Mouse (Mus musculus): ENCODE data around the gene Zfp566. TPM values are rescaled to one million over a fixed set of nuclear protein-coding genes. Genes with fewer than 3 reads are reported as not detected.

Gene Zfp566
- polyA plus RNA-seq (2015; fragmentation: Nextera tagmentation; extraction: Ambion mirVana), result 2.9 and 3.6 TPM in 2 replicates

GRCm38 (mm10) chr7:30090092-30090969 lies at the start of gene Zfp566, which contains the start of gene Gm26920:
Gene Zfp566, minus strand, starts transcription at chr7:30090527.
Gene Gm26920, minus strand, starts transcription at chr7:30090410.

GRCm38 (mm10) chr7:30121308-30122187 lies 31.2 kb upstream of the Zfp566 start, which contains the start of gene Zfp382:
Gene Zfp382, plus strand, starts transcription at chr7:30121942.

GRCm38 (mm10) chr7:30094646-30095429 lies 4.5 kb upstream of the Zfp566 start, which contains the start of gene Zfp260:
Gene Zfp260, plus strand, starts transcription at chr7:30094777.

GRCm38 (mm10) chr7:30072146-30073028 lies 17.9 kb downstream of the Zfp566 start, which contains the start of gene Zfp82:
Gene Zfp82, minus strand, starts transcription at chr7:30072900.

GRCm38 (mm10) chr7:30050882-30051548 lies 39.3 kb downstream of the Zfp566 start, which contains the start of gene Zfp14:
Gene Zfp14, minus strand, starts transcription at chr7:30051380.

Small RNAs within 50 kb of the gene (microRNA-seq; reads per million reads assigned to microRNA genes)
- not detected for gene Gm23368

Other genes with a start within 250 kb of the Zfp566 start
- 0.60 and 0.77 TPM in 2 replicates for gene Zfp940, start 236.9 kb downstream of the Zfp566 start, polyA plus RNA-seq (2015; fragmentation: Nextera tagmentation; extraction: Ambion mirVana)
- 2.5 and 2.8 TPM in 2 replicates for gene Zfp420, start 230.5 kb downstream of the Zfp566 start, polyA plus RNA-seq (2015; fragmentation: Nextera tagmentation; extraction: Ambion mirVana)
- 4.4 TPM in 2 replicates for gene Zfp27, start 184.0 kb downstream of the Zfp566 start, polyA plus RNA-seq (2015; fragmentation: Nextera tagmentation; extraction: Ambion mirVana)
- 2.4 and 2.7 TPM in 2 replicates for gene Zfp383, start 182.3 kb downstream of the Zfp566 start, polyA plus RNA-seq (2015; fragmentation: Nextera tagmentation; extraction: Ambion mirVana)
- gene Zfp74, start 136.4 kb downstream of the Zfp566 start, polyA plus RNA-seq (2015; fragmentation: Nextera tagmentation; extraction: Ambion mirVana), result 4.2 and 5.4 TPM in 2 replicates
- 9.7 and 10.7 TPM in 2 replicates for gene Zfp568, start 106.6 kb downstream of the Zfp566 start, polyA plus RNA-seq (2015; fragmentation: Nextera tagmentation; extraction: Ambion mirVana)
- gene Zfp14, start 39.1 kb downstream of the Zfp566 start, polyA plus RNA-seq (2015; fragmentation: Nextera tagmentation; extraction: Ambion mirVana), result 1.2 TPM in 2 replicates
- 2.1 and 2.2 TPM in 2 replicates for gene Zfp82, start 17.6 kb downstream of the Zfp566 start, polyA plus RNA-seq (2015; fragmentation: Nextera tagmentation; extraction: Ambion mirVana)
- not detected in 2 replicates for gene Gm26920, start 117 bp downstream of the Zfp566 start, polyA plus RNA-seq (2015; fragmentation: Nextera tagmentation; extraction: Ambion mirVana)
- 44.4 and 53.0 TPM in 2 replicates for gene Zfp260, start 4.2 kb upstream of the Zfp566 start, polyA plus RNA-seq (2015; fragmentation: Nextera tagmentation; extraction: Ambion mirVana)
- 4.2 and 4.5 TPM in 2 replicates for gene Zfp382, start 31.4 kb upstream of the Zfp566 start, polyA plus RNA-seq (2015; fragmentation: Nextera tagmentation; extraction: Ambion mirVana)
- 5.7 and 6.8 TPM in 2 replicates for gene Zfp146, start 79.2 kb upstream of the Zfp566 start, polyA plus RNA-seq (2015; fragmentation: Nextera tagmentation; extraction: Ambion mirVana)
- gene Cox7a1, start 93.6 kb upstream of the Zfp566 start, polyA plus RNA-seq (2015; fragmentation: Nextera tagmentation; extraction: Ambion mirVana), result 21.7 and 23.2 TPM in 2 replicates
- gene Capns1, start 108.3 kb upstream of the Zfp566 start, polyA plus RNA-seq (2015; fragmentation: Nextera tagmentation; extraction: Ambion mirVana), result 152 and 156 TPM in 2 replicates
- 74.1 and 98.9 TPM in 2 replicates for gene Polr2i, start 141.4 kb upstream of the Zfp566 start, polyA plus RNA-seq (2015; fragmentation: Nextera tagmentation; extraction: Ambion mirVana)
- 151 and 152 TPM in 2 replicates for gene Tbcb, start 141.7 kb upstream of the Zfp566 start, polyA plus RNA-seq (2015; fragmentation: Nextera tagmentation; extraction: Ambion mirVana)
- gene Ovol3, start 145.2 kb upstream of the Zfp566 start, polyA plus RNA-seq (2015; fragmentation: Nextera tagmentation; extraction: Ambion mirVana), result not detected in 2 replicates
- gene Thap8, start 189.6 kb upstream of the Zfp566 start, polyA plus RNA-seq (2015; fragmentation: Nextera tagmentation; extraction: Ambion mirVana), result 0.35 and 0.42 TPM in 2 replicates
- gene Wdr62, start 189.9 kb upstream of the Zfp566 start, polyA plus RNA-seq (2015; fragmentation: Nextera tagmentation; extraction: Ambion mirVana), result 1.8 and 3.0 TPM in 2 replicates
- 13.0 and 13.9 TPM in 2 replicates for gene Clip3, start 201.2 kb upstream of the Zfp566 start, polyA plus RNA-seq (2015; fragmentation: Nextera tagmentation; extraction: Ambion mirVana)
- 44.3 and 50.6 TPM in 2 replicates for gene Alkbh6, start 218.2 kb upstream of the Zfp566 start, polyA plus RNA-seq (2015; fragmentation: Nextera tagmentation; extraction: Ambion mirVana)
- gene Syne4, start 224.3 kb upstream of the Zfp566 start, polyA plus RNA-seq (2015; fragmentation: Nextera tagmentation; extraction: Ambion mirVana), result 3.8 and 4.1 TPM in 2 replicates
- gene E130208F15Rik, start 231.2 kb upstream of the Zfp566 start, polyA plus RNA-seq (2015; fragmentation: Nextera tagmentation; extraction: Ambion mirVana), result not detected in 2 replicates
- gene Sdhaf1, start 233.4 kb upstream of the Zfp566 start, polyA plus RNA-seq (2015; fragmentation: Nextera tagmentation; extraction: Ambion mirVana), result 15.7 and 16.6 TPM in 2 replicates